Mouse (Mus musculus): ENCODE measurements around the gene Espn. TPM values are rescaled to one million over a fixed set of nuclear protein-coding genes. Genes with fewer than 3 reads are reported as not detected.

The Espn gene
- polyA plus RNA-seq, 1 experiment from 2014 or later: 32.9 TPM

- Histone ChIP-seq H3K4me2 (ENCODE audit: low read length) (no peak overlapping the region), H3K36me3 (ENCODE audit: insufficient read depth, low read length) (no peaks in the 10 kb centered on the region), H3K4me1 (replicated peaks; ENCODE audit: insufficient read depth, low read length) (0 out of 2 replicates have a peak, but pooled peaks cover 12% of the 10 kb centered on the region), H3K9me3 (replicated peaks; ENCODE audit: low read length) (no peaks in the 10 kb centered on the region), H3K27ac (no peak overlapping the region), H3K4me3 (replicated peaks; ENCODE audit: low read depth, low read length) (no peak overlapping the region), H3K9ac (ENCODE audit: low read depth, low read length) (no peak overlapping the region), H3K27me3 (ENCODE audit: insufficient read depth, low read length) (no peaks in the 10 kb centered on the region)
- 67% methylated on average over 16 of the region's 16 CpGs for WGBS
- no peak for TF ChIP-seq CTCF (IDR thresholded peaks at IDR 0.05; ENCODE audit: low read depth)
- ATAC-seq (replicated peaks; ENCODE audit: low FRiP score, low read depth) (no peak), DNase-seq (ENCODE audit: low spot score) (no peak)
Observed at GRCm38 (mm10) chr4:152179946-152180660, 27.9 kb upstream of the Espn start.

- no peaks in the 10 kb centered on the region for H3K36me3 ChIP-seq (ENCODE audit: insufficient read depth, low read length)
- H3K4me2 ChIP-seq (ENCODE audit: low read length): peak overlapping the region; percentile 91
- no peak for ATAC-seq (replicated peaks; ENCODE audit: low FRiP score, low read depth)
- H3K9ac ChIP-seq (ENCODE audit: low read depth, low read length): 0 out of 2 replicates have a peak overlapping the region, but pooled peaks have one; percentile 85
- 0 out of 2 replicates have a peak, but pooled peaks cover 12% of the 10 kb centered on the region for H3K4me1 ChIP-seq (replicated peaks; ENCODE audit: insufficient read depth, low read length)
- H3K27me3 ChIP-seq (ENCODE audit: insufficient read depth, low read length): no peaks in the 10 kb centered on the region
- H3K27ac ChIP-seq: no peak overlapping the region
- no peaks in the 10 kb centered on the region for H3K9me3 ChIP-seq (replicated peaks; ENCODE audit: low read length)
- TF ChIP-seq CTCF (IDR thresholded peaks at IDR 0.05; ENCODE audit: low read depth): no peak
- 15% methylated on average over 16 of the region's 16 CpGs for WGBS
- H3K4me3 ChIP-seq (replicated peaks; ENCODE audit: low read depth, low read length): peak overlapping the region; percentile 64
- no peak for DNase-seq (ENCODE audit: low spot score)
Observed at GRCm38 (mm10) chr4:152178916-152179705, 26.9 kb upstream of the Espn start.

- Histone ChIP-seq H3K27ac (no peak overlapping the region; the same call in 1 of the 2 replicates), H3K4me3 (replicated peaks; ENCODE audit: low read depth, low read length) (peak overlapping the region; percentile 64), H3K9me3 (replicated peaks; ENCODE audit: low read length) (no peaks in the 10 kb centered on the region), H3K4me1 (replicated peaks; ENCODE audit: insufficient read depth, low read length) (0 out of 2 replicates have a peak, but pooled peaks cover 12% of the 10 kb centered on the region), H3K27me3 (ENCODE audit: insufficient read depth, low read length) (no peaks in the 10 kb centered on the region), H3K9ac (ENCODE audit: low read depth, low read length) (peak overlapping the region; percentile 85), H3K36me3 (ENCODE audit: insufficient read depth, low read length) (no peaks in the 10 kb centered on the region), H3K4me2 (ENCODE audit: low read length) (peak overlapping the region; percentile 91)
- DNase-seq (ENCODE audit: low spot score) (peak; percentile 28), ATAC-seq (replicated peaks; ENCODE audit: low FRiP score, low read depth) (peak; percentile 41)
- TF ChIP-seq CTCF (IDR thresholded peaks at IDR 0.05; ENCODE audit: low read depth): no peak
- WGBS: under 1% methylated on average over 35 of the region's 35 CpGs
Observed at GRCm38 (mm10) chr4:152178344-152178864, 26.2 kb upstream of the Espn start.

- ATAC-seq (replicated peaks; ENCODE audit: low FRiP score, low read depth) (peak; percentile 95), DNase-seq (ENCODE audit: low spot score) (peak; percentile 95)
- Histone ChIP-seq H3K9ac (ENCODE audit: low read depth, low read length) (peak within 1 kb of the TSS; percentile 85), H3K27ac (peak within 1 kb of the TSS; percentile 88), H3K27me3 (ENCODE audit: insufficient read depth, low read length) (no peaks in the 10 kb centered on the region), H3K4me3 (replicated peaks; ENCODE audit: low read depth, low read length) (peak within 1 kb of the TSS; percentile 64), H3K4me1 (replicated peaks; ENCODE audit: insufficient read depth, low read length) (0 out of 2 replicates have a peak, but pooled peaks cover 12% of the 10 kb centered on the region), H3K9me3 (replicated peaks; ENCODE audit: low read length) (no peaks in the 10 kb centered on the region), H3K4me2 (ENCODE audit: low read length) (peak within 1 kb of the TSS; percentile 91), H3K36me3 (ENCODE audit: insufficient read depth, low read length) (no peaks in the 10 kb centered on the region)
- WGBS: 1% methylated on average over 94 of the region's 108 CpGs
- no peak for TF ChIP-seq CTCF (IDR thresholded peaks at IDR 0.05; ENCODE audit: low read depth)
Observed at GRCm38 (mm10) chr4:152177537-152178343, 25.6 kb upstream of the Espn start, which contains the start of gene Acot7. Acot7 (plus strand) TSS chr4:152178134.

GRCm38 (mm10) chr4:152177174-152177536 is 25.0 kb upstream of the Espn start:
- DNase-seq (ENCODE audit: low spot score) (no peak), ATAC-seq (replicated peaks; ENCODE audit: low FRiP score, low read depth) (no peak)
- Histone ChIP-seq H3K4me2 (ENCODE audit: low read length) (peak overlapping the region; percentile 91), H3K9me3 (replicated peaks; ENCODE audit: low read length) (no peaks in the 10 kb centered on the region), H3K4me1 (replicated peaks; ENCODE audit: insufficient read depth, low read length) (0 out of 2 replicates have a peak, but pooled peaks cover 12% of the 10 kb centered on the region), H3K27ac (peak overlapping the region; percentile 88; the same call in 1 of the 2 replicates), H3K36me3 (ENCODE audit: insufficient read depth, low read length) (no peaks in the 10 kb centered on the region), H3K9ac (ENCODE audit: low read depth, low read length) (peak overlapping the region; percentile 85), H3K4me3 (replicated peaks; ENCODE audit: low read depth, low read length) (peak overlapping the region; percentile 64), H3K27me3 (ENCODE audit: insufficient read depth, low read length) (no peaks in the 10 kb centered on the region)
- no peak for TF ChIP-seq CTCF (IDR thresholded peaks at IDR 0.05; ENCODE audit: low read depth)
- WGBS: 61% methylated on average over 6 of the region's 6 CpGs

Data from kidney, postnatal 0 days (tissue).